Mouse (Mus musculus): ENCODE data around the gene Phc2. TPM values are rescaled to one million over a fixed set of nuclear protein-coding genes. Genes with fewer than 3 reads are reported as not detected.

Gene Phc2
- polyA plus RNA-seq, 1 experiment: 83.8 TPM

GRCm38 (mm10) chr4:128613326-128613725, 41.2 kb upstream of the Phc2 start:
- H3K4me1 ChIP-seq (ENCODE audit: control insufficient read depth, insufficient read depth, insufficient read length, low read length): peaks cover 11% of the 10 kb centered on the region
- no peak overlapping the region for H3K27ac ChIP-seq (ENCODE audit: insufficient read depth, low read depth, low read length)
- 24% methylated on average over 8 of the region's 8 CpGs for WGBS
- no peaks in the 10 kb centered on the region for H3K27me3 ChIP-seq (ENCODE audit: control insufficient read depth, insufficient read depth, low read length)
- TF ChIP-seq CTCF (IDR thresholded peaks at IDR 0.05; ENCODE audit: extremely low read depth, insufficient read length, insufficient replicate concordance, low read depth, low read length): peak; percentile 22; the same call in 1 of the 2 replicates
- TF ChIP-seq POLR2A (IDR thresholded peaks at IDR 0.05; ENCODE audit: low read depth, low read length): no peak
- no peak overlapping the region for H3K4me3 ChIP-seq (ENCODE audit: low read depth, low read length)
- no peaks in the 10 kb centered on the region for H3K36me3 ChIP-seq (ENCODE audit: control insufficient read depth, insufficient read depth, low read length)

GRCm38 (mm10) chr4:128615761-128616160, 38.7 kb upstream of the Phc2 start:
- Histone ChIP-seq H3K27me3 (ENCODE audit: control insufficient read depth, insufficient read depth, low read length) (no peaks in the 10 kb centered on the region), H3K36me3 (ENCODE audit: control insufficient read depth, insufficient read depth, low read length) (no peaks in the 10 kb centered on the region), H3K27ac (ENCODE audit: insufficient read depth, low read depth, low read length) (peak overlapping the region; percentile 45; the same call in 1 of the 2 replicates), H3K4me3 (ENCODE audit: low read depth, low read length) (peak overlapping the region; percentile 47), H3K4me1 (ENCODE audit: control insufficient read depth, insufficient read depth, insufficient read length, low read length) (peaks cover 15% of the 10 kb centered on the region)
- TF ChIP-seq CTCF (IDR thresholded peaks at IDR 0.05; ENCODE audit: extremely low read depth, insufficient read length, insufficient replicate concordance, low read depth, low read length) (no peak), POLR2A (IDR thresholded peaks at IDR 0.05; ENCODE audit: low read depth, low read length) (no peak)
- 88% methylated on average over 14 of the region's 14 CpGs for WGBS

- peak overlapping the region; percentile 8; the same call in 1 of the 2 replicates for H3K27ac ChIP-seq (ENCODE audit: insufficient read depth, low read depth, low read length)
- no peaks in the 10 kb centered on the region for H3K27me3 ChIP-seq (ENCODE audit: control insufficient read depth, insufficient read depth, low read length)
- no peak for TF ChIP-seq CTCF (IDR thresholded peaks at IDR 0.05; ENCODE audit: extremely low read depth, insufficient read length, insufficient replicate concordance, low read depth, low read length)
- TF ChIP-seq POLR2A (IDR thresholded peaks at IDR 0.05; ENCODE audit: low read depth, low read length): no peak
- peaks cover 15% of the 10 kb centered on the region for H3K4me1 ChIP-seq (ENCODE audit: control insufficient read depth, insufficient read depth, insufficient read length, low read length)
- H3K4me3 ChIP-seq (ENCODE audit: low read depth, low read length): peak overlapping the region; percentile 47
- 64% methylated on average over 17 of the region's 17 CpGs for WGBS
- no peaks in the 10 kb centered on the region for H3K36me3 ChIP-seq (ENCODE audit: control insufficient read depth, insufficient read depth, low read length)
Measured at GRCm38 (mm10) chr4:128617363-128618120, 37.0 kb upstream of the Phc2 start.

GRCm38 (mm10) chr4:128618246-128618911, 36.1 kb upstream of the Phc2 start, which contains the start of gene Tlr12:
Gene Tlr12, minus strand, starts transcription at chr4:128618619.
- Histone ChIP-seq H3K27me3 (ENCODE audit: control insufficient read depth, insufficient read depth, low read length) (no peaks in the 10 kb centered on the region), H3K27ac (ENCODE audit: insufficient read depth, low read depth, low read length) (peak within 1 kb of the TSS; percentile 52), H3K36me3 (ENCODE audit: control insufficient read depth, insufficient read depth, low read length) (no peaks in the 10 kb centered on the region), H3K4me1 (ENCODE audit: control insufficient read depth, insufficient read depth, insufficient read length, low read length) (peaks cover 15% of the 10 kb centered on the region), H3K4me3 (ENCODE audit: low read depth, low read length) (peak within 1 kb of the TSS; percentile 47)
- 26% methylated on average over 15 of the region's 15 CpGs for WGBS
- TF ChIP-seq CTCF (IDR thresholded peaks at IDR 0.05; ENCODE audit: extremely low read depth, insufficient read length, insufficient replicate concordance, low read depth, low read length): no peak
- TF ChIP-seq POLR2A (IDR thresholded peaks at IDR 0.05; ENCODE audit: low read depth, low read length): no peak

- 41% methylated on average over 2 of the region's 2 CpGs for WGBS
- peaks cover 15% of the 10 kb centered on the region for H3K4me1 ChIP-seq (ENCODE audit: control insufficient read depth, insufficient read depth, insufficient read length, low read length)
- no peaks in the 10 kb centered on the region for H3K27me3 ChIP-seq (ENCODE audit: control insufficient read depth, insufficient read depth, low read length)
- peak overlapping the region; percentile 52 for H3K27ac ChIP-seq (ENCODE audit: insufficient read depth, low read depth, low read length)
- H3K36me3 ChIP-seq (ENCODE audit: control insufficient read depth, insufficient read depth, low read length): no peaks in the 10 kb centered on the region
- H3K4me3 ChIP-seq (ENCODE audit: low read depth, low read length): no peak overlapping the region
- no peak for TF ChIP-seq POLR2A (IDR thresholded peaks at IDR 0.05; ENCODE audit: low read depth, low read length)
- TF ChIP-seq CTCF (IDR thresholded peaks at IDR 0.05; ENCODE audit: extremely low read depth, insufficient read length, insufficient replicate concordance, low read depth, low read length): no peak
Measured at GRCm38 (mm10) chr4:128618963-128619362, 35.5 kb upstream of the Phc2 start.

- Histone ChIP-seq H3K27me3 (ENCODE audit: control insufficient read depth, insufficient read depth, low read length) (no peaks in the 10 kb centered on the region), H3K27ac (ENCODE audit: insufficient read depth, low read depth, low read length) (no peak overlapping the region), H3K4me3 (ENCODE audit: low read depth, low read length) (no peak overlapping the region), H3K4me1 (ENCODE audit: control insufficient read depth, insufficient read depth, insufficient read length, low read length) (peaks cover 15% of the 10 kb centered on the region), H3K36me3 (ENCODE audit: control insufficient read depth, insufficient read depth, low read length) (no peaks in the 10 kb centered on the region)
- TF ChIP-seq POLR2A (IDR thresholded peaks at IDR 0.05; ENCODE audit: low read depth, low read length): no peak
- 57% methylated on average over 6 of the region's 6 CpGs for WGBS
Measured at GRCm38 (mm10) chr4:128620572-128620971, 33.9 kb upstream of the Phc2 start.

GRCm38 (mm10) chr4:128621109-128621508, 33.4 kb upstream of the Phc2 start:
- Histone ChIP-seq H3K36me3 (ENCODE audit: control insufficient read depth, insufficient read depth, low read length) (no peaks in the 10 kb centered on the region), H3K4me3 (ENCODE audit: low read depth, low read length) (no peak overlapping the region), H3K27ac (ENCODE audit: insufficient read depth, low read depth, low read length) (no peak overlapping the region), H3K4me1 (ENCODE audit: control insufficient read depth, insufficient read depth, insufficient read length, low read length) (peaks cover 15% of the 10 kb centered on the region), H3K27me3 (ENCODE audit: control insufficient read depth, insufficient read depth, low read length) (no peaks in the 10 kb centered on the region)
- TF ChIP-seq POLR2A (IDR thresholded peaks at IDR 0.05; ENCODE audit: low read depth, low read length) (no peak), CTCF (IDR thresholded peaks at IDR 0.05; ENCODE audit: extremely low read depth, insufficient read length, insufficient replicate concordance, low read depth, low read length) (no peak)
- 70% methylated on average over 8 of the region's 8 CpGs for WGBS

All from small intestine, adult 2 months (tissue).